Mouse (Mus musculus): ENCODE results near the gene Lrfn4.

Lrfn4 gene

GRCm38 (mm10) chr19:4570815-4571214 lies 44.7 kb downstream of the Lrfn4 start:
- DNase-seq (ENCODE audit: extremely low read depth, insufficient read length, low spot score): no peak

GRCm38 (mm10) chr19:4570237-4570613 lies 45.2 kb downstream of the Lrfn4 start:
- no peak for DNase-seq (ENCODE audit: extremely low read depth, insufficient read length, low spot score)

GRCm38 (mm10) chr19:4569356-4570236 lies 45.9 kb downstream of the Lrfn4 start:
- no peak for DNase-seq (ENCODE audit: extremely low read depth, insufficient read length, low spot score)

- no peak for DNase-seq (ENCODE audit: extremely low read depth, insufficient read length, low spot score)
Observed at GRCm38 (mm10) chr19:4568832-4569231, 46.6 kb downstream of the Lrfn4 start.

GRCm38 (mm10) chr19:4567665-4568064 lies 47.8 kb downstream of the Lrfn4 start:
- no peak for DNase-seq (ENCODE audit: extremely low read depth, insufficient read length, low spot score)

GRCm38 (mm10) chr19:4566880-4567279 lies 48.6 kb downstream of the Lrfn4 start:
- no peak for DNase-seq (ENCODE audit: extremely low read depth, insufficient read length, low spot score)

GRCm38 (mm10) chr19:4565678-4566077 lies 49.8 kb downstream of the Lrfn4 start:
- no peak for DNase-seq (ENCODE audit: extremely low read depth, insufficient read length, low spot score)

All from 3134 (cell line).